Comparison of ENCODE assay signal across 8 mouse cellular contexts in the genomic region with DNA sequence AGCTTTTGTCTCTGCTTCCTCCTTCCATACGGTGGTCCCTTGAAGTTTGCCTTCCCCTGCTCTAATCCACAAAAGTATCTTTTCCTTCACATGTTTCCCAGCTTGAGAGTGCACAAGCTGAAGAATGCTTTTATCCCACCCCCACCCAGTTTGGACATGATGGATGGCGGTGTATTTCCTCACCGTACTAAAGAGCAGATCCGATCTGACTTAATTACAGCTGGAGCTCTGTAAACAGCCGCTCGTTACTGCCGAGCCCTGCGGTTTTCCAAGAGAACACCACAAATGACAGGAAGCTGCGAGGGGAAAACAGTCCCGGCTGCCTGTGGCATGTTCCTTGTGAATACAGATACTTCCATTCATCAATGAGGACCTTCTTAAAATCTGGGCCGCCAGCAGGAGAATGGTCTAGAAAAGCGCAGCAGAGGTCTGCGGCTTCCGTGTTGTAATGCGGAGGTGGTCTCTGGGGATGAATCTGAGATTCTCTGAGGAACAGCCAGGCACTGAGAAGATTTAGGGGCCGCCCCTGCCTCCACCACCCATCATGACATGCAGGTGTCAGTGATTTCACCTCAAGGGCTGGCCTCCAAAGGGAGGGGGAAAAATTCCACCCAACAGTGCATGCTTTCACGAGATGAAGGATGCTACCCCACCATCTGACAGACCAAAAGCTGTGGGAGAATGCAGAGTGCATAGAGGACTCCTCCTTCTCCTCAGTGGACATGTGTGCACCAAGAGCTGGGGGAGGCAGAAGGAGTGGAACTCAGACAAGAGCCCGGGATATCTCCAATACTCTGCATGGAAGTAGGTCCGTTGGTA.
DNase-seq lines count a peak whose midpoint lies in the region; ATAC-seq lines count a peak whose summit lies in the region.

No protein-coding gene starts in this region.

- ATAC-seq in midbrain, embryonic 13.5 days, result 0 out of 2 replicates have a peak, but pooled peaks have one; percentile 50
- ATAC-seq in midbrain, embryonic 11.5 days (ENCODE audit: low FRiP score), result no peak
- ATAC-seq in embryonic facial prominence, embryonic 11.5 days (replicated peaks; ENCODE audit: insufficient number of reproducible peaks, low FRiP score, low TSS enrichment, low read depth), result no peak
- ATAC-seq in hindbrain, embryonic 15.5 days (ENCODE audit: low FRiP score, low read depth), result peak; percentile 27; the same call in 1 of the 2 replicates
- no peak for ATAC-seq in liver, embryonic 12.5 days
- peak; percentile 63; the same call in 1 of the 2 replicates for ATAC-seq in stomach, embryonic 14.5 days (ENCODE audit: insufficient number of reproducible peaks, insufficient read depth, low FRiP score, low read depth)

- 61% methylated on average over 19 of the region's 19 CpGs for WGBS in midbrain, embryonic 13.5 days
- 69% methylated on average over 19 of the region's 19 CpGs for WGBS in midbrain, embryonic 11.5 days
- 22% methylated on average over 19 of the region's 19 CpGs for WGBS in embryonic facial prominence, embryonic 11.5 days
- WGBS in hindbrain, embryonic 15.5 days, result 34% methylated on average over 19 of the region's 19 CpGs
- 17% methylated on average over 19 of the region's 19 CpGs for WGBS in liver, embryonic 12.5 days (ENCODE audit: insufficient replicate concordance)
- WGBS in stomach, embryonic 14.5 days, result 13% methylated on average over 19 of the region's 19 CpGs

- H3K9me3 ChIP-seq in midbrain, embryonic 13.5 days, result no peaks in the 10 kb centered on the region
- H3K9me3 ChIP-seq in midbrain, embryonic 11.5 days (ENCODE audit: control insufficient read depth, low read length), result no peaks in the 10 kb centered on the region
- no peaks in the 10 kb centered on the region for H3K9me3 ChIP-seq in embryonic facial prominence, embryonic 11.5 days (replicated peaks; ENCODE audit: control insufficient read depth, low read length)
- H3K9me3 ChIP-seq in hindbrain, embryonic 15.5 days, result no peaks in the 10 kb centered on the region
- H3K9me3 ChIP-seq in liver, embryonic 12.5 days (replicated peaks), result no peaks in the 10 kb centered on the region
- H3K9me3 ChIP-seq in stomach, embryonic 14.5 days (ENCODE audit: control insufficient read depth, low read depth, low read length), result no peaks in the 10 kb centered on the region

- H3K36me3 ChIP-seq in midbrain, embryonic 13.5 days, result no peaks in the 10 kb centered on the region
- no peaks in the 10 kb centered on the region for H3K36me3 ChIP-seq in midbrain, embryonic 11.5 days (ENCODE audit: control insufficient read depth, insufficient read depth, low read length)
- H3K36me3 ChIP-seq in embryonic facial prominence, embryonic 11.5 days (replicated peaks; ENCODE audit: control insufficient read depth, insufficient read depth, low read depth, low read length), result no peaks in the 10 kb centered on the region
- no peaks in the 10 kb centered on the region for H3K36me3 ChIP-seq in hindbrain, embryonic 15.5 days
- H3K36me3 ChIP-seq in liver, embryonic 12.5 days, result no peaks in the 10 kb centered on the region
- no peaks in the 10 kb centered on the region for H3K36me3 ChIP-seq in stomach, embryonic 14.5 days (ENCODE audit: control insufficient read depth, insufficient read depth, low read length)

- H3K27me3 ChIP-seq in midbrain, embryonic 13.5 days, result no peaks in the 10 kb centered on the region
- H3K27me3 ChIP-seq in midbrain, embryonic 11.5 days (ENCODE audit: control insufficient read depth, insufficient read depth, low read length), result no peaks in the 10 kb centered on the region
- no peaks in the 10 kb centered on the region for H3K27me3 ChIP-seq in embryonic facial prominence, embryonic 11.5 days (ENCODE audit: control insufficient read depth, insufficient read depth, low read length)
- 0 out of 2 replicates have a peak, but pooled peaks cover 2% of the 10 kb centered on the region for H3K27me3 ChIP-seq in hindbrain, embryonic 15.5 days
- H3K27me3 ChIP-seq in liver, embryonic 12.5 days (replicated peaks), result peaks cover 17% of the 10 kb centered on the region
- H3K27me3 ChIP-seq in stomach, embryonic 14.5 days (ENCODE audit: control insufficient read depth, insufficient read depth, low read length), result no peaks in the 10 kb centered on the region

- H3K9ac ChIP-seq in midbrain, embryonic 13.5 days (replicated peaks), result no peak overlapping the region
- H3K9ac ChIP-seq in midbrain, embryonic 11.5 days (ENCODE audit: low read length), result no peak overlapping the region
- 0 out of 2 replicates have a peak overlapping the region, but pooled peaks have one; percentile 18 for H3K9ac ChIP-seq in embryonic facial prominence, embryonic 11.5 days (replicated peaks; ENCODE audit: low read length)
- H3K9ac ChIP-seq in hindbrain, embryonic 15.5 days, result peak overlapping the region; percentile 13; the same call in 1 of the 2 replicates
- no peak overlapping the region for H3K9ac ChIP-seq in liver, embryonic 12.5 days
- no peak overlapping the region for H3K9ac ChIP-seq in stomach, embryonic 14.5 days (replicated peaks; ENCODE audit: low read depth, low read length)

- DNase-seq in midbrain, embryonic 11.5 days (ENCODE audit: low spot score, missing footprints), result no peak
- peak; percentile 57 for DNase-seq in embryonic facial prominence, embryonic 11.5 days (ENCODE audit: low spot score)
- DNase-seq in urinary bladder, postnatal 4 days (ENCODE audit: low spot score in 2 of 2), result no peak
- no peak for DNase-seq in cerebellum, postnatal 25 days

- no peak overlapping the region for H3K27ac ChIP-seq in midbrain, embryonic 13.5 days
- no peak overlapping the region for H3K27ac ChIP-seq in midbrain, embryonic 11.5 days (ENCODE audit: low read depth, low read length)
- H3K27ac ChIP-seq in embryonic facial prominence, embryonic 11.5 days (replicated peaks; ENCODE audit: low read depth, low read length), result no peak overlapping the region
- H3K27ac ChIP-seq in hindbrain, embryonic 15.5 days (replicated peaks), result no peak overlapping the region
- H3K27ac ChIP-seq in liver, embryonic 12.5 days, result no peak overlapping the region
- H3K27ac ChIP-seq in stomach, embryonic 14.5 days (ENCODE audit: low read length), result no peak overlapping the region

- H3K4me1 ChIP-seq in midbrain, embryonic 13.5 days (replicated peaks), result peaks cover 13% of the 10 kb centered on the region
- H3K4me1 ChIP-seq in midbrain, embryonic 11.5 days (ENCODE audit: control insufficient read depth, insufficient read depth, low read length), result peaks cover 3% of the 10 kb centered on the region; the same call in 1 of the 2 replicates
- H3K4me1 ChIP-seq in embryonic facial prominence, embryonic 11.5 days (ENCODE audit: control insufficient read depth, insufficient read depth, low read length), result no peaks in the 10 kb centered on the region; the same call in 1 of the 2 replicates
- H3K4me1 ChIP-seq in hindbrain, embryonic 15.5 days (replicated peaks), result peaks cover 21% of the 10 kb centered on the region
- H3K4me1 ChIP-seq in liver, embryonic 12.5 days, result no peaks in the 10 kb centered on the region
- H3K4me1 ChIP-seq in stomach, embryonic 14.5 days (ENCODE audit: control insufficient read depth, insufficient read depth, low read length), result 0 out of 2 replicates have a peak, but pooled peaks cover 3% of the 10 kb centered on the region

- no peak overlapping the region for H3K4me3 ChIP-seq in midbrain, embryonic 13.5 days (replicated peaks)
- no peak overlapping the region for H3K4me3 ChIP-seq in midbrain, embryonic 11.5 days (ENCODE audit: low read depth, low read length)
- H3K4me3 ChIP-seq in embryonic facial prominence, embryonic 11.5 days (ENCODE audit: low read depth, low read length), result no peak overlapping the region
- peak overlapping the region; percentile 22 for H3K4me3 ChIP-seq in hindbrain, embryonic 15.5 days
- H3K4me3 ChIP-seq in liver, embryonic 12.5 days, result no peak overlapping the region
- H3K4me3 ChIP-seq in stomach, embryonic 14.5 days (ENCODE audit: low read depth, low read length), result no peak overlapping the region

- peak overlapping the region; percentile 26 for H3K4me2 ChIP-seq in midbrain, embryonic 13.5 days (replicated peaks)
- H3K4me2 ChIP-seq in midbrain, embryonic 11.5 days, result no peak overlapping the region
- peak overlapping the region; percentile 33 for H3K4me2 ChIP-seq in embryonic facial prominence, embryonic 11.5 days (ENCODE audit: low read depth, low read length)
- peak overlapping the region; percentile 49 for H3K4me2 ChIP-seq in hindbrain, embryonic 15.5 days
- H3K4me2 ChIP-seq in liver, embryonic 12.5 days, result peak overlapping the region; percentile 6; the same call in 1 of the 2 replicates
- peak overlapping the region; percentile 20 for H3K4me2 ChIP-seq in stomach, embryonic 14.5 days (replicated peaks; ENCODE audit: low read depth, low read length)

Comparison
In these comparisons a context has a peak if more than half of its experiments do, and no peak if none do; other contexts are left out.
1. ATAC-seq: peak in midbrain, embryonic 13.5 days (single experiment), hindbrain, embryonic 15.5 days (single experiment) and stomach, embryonic 14.5 days (single experiment); none in midbrain, embryonic 11.5 days (single experiment), embryonic facial prominence, embryonic 11.5 days (single experiment) and liver, embryonic 12.5 days (single experiment).
2. H3K9ac ChIP-seq: peak in embryonic facial prominence, embryonic 11.5 days (single experiment) and hindbrain, embryonic 15.5 days (single experiment); none in midbrain, embryonic 13.5 days (single experiment), midbrain, embryonic 11.5 days (single experiment), liver, embryonic 12.5 days (single experiment) and stomach, embryonic 14.5 days (single experiment).